Mouse (Mus musculus): ENCODE data around the gene Pde4c. TPM values are rescaled to one million over a fixed set of nuclear protein-coding genes. Genes with fewer than 3 reads are reported as not detected.

Pde4c gene
- polyA plus RNA-seq, 1 experiment from 2014 or later = 0.42 TPM

DNA sequence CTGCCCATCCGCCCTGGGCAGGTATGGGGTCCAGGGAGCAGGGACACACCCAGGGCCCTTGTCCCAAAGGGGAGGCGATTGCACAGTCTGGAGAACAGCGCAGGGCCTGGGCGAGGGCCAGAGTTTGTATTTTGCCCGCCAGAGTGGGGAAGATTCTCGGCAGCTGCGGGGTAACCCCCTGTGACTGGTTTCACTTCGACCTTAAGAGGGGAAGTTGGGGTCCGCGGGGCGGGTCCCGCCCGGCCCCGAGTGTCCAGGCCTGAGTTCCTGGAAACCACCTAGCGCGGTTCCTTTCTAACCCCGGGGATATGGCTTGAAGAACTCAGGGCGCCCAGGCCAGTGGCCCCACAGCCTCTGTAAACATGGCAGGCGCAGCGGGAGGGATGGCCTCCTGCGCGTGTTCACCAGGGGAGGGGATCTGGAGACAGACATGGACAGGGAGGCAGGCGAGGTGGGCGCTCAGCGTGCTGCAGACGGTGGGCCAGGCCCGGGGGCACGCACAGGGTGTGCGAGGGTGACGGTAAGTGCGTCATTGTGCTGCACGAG lies 44.8 kb downstream of the Pde4c start:
- no peak overlapping the region for H3K4me3 ChIP-seq (ENCODE audit: low read depth, low read length)
- no peak overlapping the region for H3K4me2 ChIP-seq (ENCODE audit: low read length)
- H3K36me3 ChIP-seq (ENCODE audit: control insufficient read depth, insufficient read depth, low read length) = peaks cover 52% of the 10 kb centered on the region
- no peaks in the 10 kb centered on the region for H3K27me3 ChIP-seq (replicated peaks; ENCODE audit: control insufficient read depth, insufficient read depth, low read length)
- H3K9ac ChIP-seq (ENCODE audit: low read length) = no peak overlapping the region
- no peak for DNase-seq (ENCODE audit: low spot score)
- H3K9me3 ChIP-seq (ENCODE audit: control insufficient read depth, low read length) = no peaks in the 10 kb centered on the region
- no peak for ATAC-seq (replicated peaks; ENCODE audit: low FRiP score, low TSS enrichment, low read depth)
- no peak overlapping the region for H3K27ac ChIP-seq (ENCODE audit: low read depth)
- WGBS = 93% methylated on average over 32 of the region's 32 CpGs
- peaks cover 17% of the 10 kb centered on the region for H3K4me1 ChIP-seq (replicated peaks; ENCODE audit: control insufficient read depth, insufficient read depth, low read length)

GRCm38 (mm10) chr8:70768956-70769355 lies 45.4 kb downstream of the Pde4c start:
- WGBS = 85% methylated on average over 16 of the region's 16 CpGs

GRCm38 (mm10) chr8:70769359-70769758 lies 45.8 kb downstream of the Pde4c start:
- no peak overlapping the region for H3K4me3 ChIP-seq (ENCODE audit: low read depth, low read length)
- peaks cover 58% of the 10 kb centered on the region for H3K36me3 ChIP-seq (ENCODE audit: control insufficient read depth, insufficient read depth, low read length)
- H3K4me1 ChIP-seq (replicated peaks; ENCODE audit: control insufficient read depth, insufficient read depth, low read length) = peaks cover 28% of the 10 kb centered on the region
- no peak overlapping the region for H3K9ac ChIP-seq (ENCODE audit: low read length)
- H3K9me3 ChIP-seq (ENCODE audit: control insufficient read depth, low read length) = no peaks in the 10 kb centered on the region
- DNase-seq (ENCODE audit: low spot score) (peak; percentile 97), ATAC-seq (replicated peaks; ENCODE audit: low FRiP score, low TSS enrichment, low read depth) (peak; percentile 41)
- no peak overlapping the region for H3K4me2 ChIP-seq (ENCODE audit: low read length)
- 9% methylated on average over 26 of the region's 26 CpGs for WGBS
- no peak overlapping the region for H3K27ac ChIP-seq (ENCODE audit: low read depth)
- H3K27me3 ChIP-seq (replicated peaks; ENCODE audit: control insufficient read depth, insufficient read depth, low read length) = no peaks in the 10 kb centered on the region

More at GRCm38 (mm10) chr8:70768956-70769355, 45.4 kb downstream of the Pde4c start:
- Histone ChIP-seq H3K4me2 (ENCODE audit: low read length) (no peak overlapping the region), H3K9ac (ENCODE audit: low read length) (no peak overlapping the region), H3K9me3 (ENCODE audit: control insufficient read depth, low read length) (no peaks in the 10 kb centered on the region), H3K4me1 (replicated peaks; ENCODE audit: control insufficient read depth, insufficient read depth, low read length) (peaks cover 24% of the 10 kb centered on the region), H3K4me3 (ENCODE audit: low read depth, low read length) (no peak overlapping the region), H3K27ac (ENCODE audit: low read depth) (no peak overlapping the region), H3K36me3 (ENCODE audit: control insufficient read depth, insufficient read depth, low read length) (peaks cover 57% of the 10 kb centered on the region), H3K27me3 (replicated peaks; ENCODE audit: control insufficient read depth, insufficient read depth, low read length) (no peaks in the 10 kb centered on the region)
- ATAC-seq (replicated peaks; ENCODE audit: low FRiP score, low TSS enrichment, low read depth) (no peak), DNase-seq (ENCODE audit: low spot score) (no peak)

GRCm38 (mm10) chr8:70769858-70770257 lies 46.3 kb downstream of the Pde4c start:
- H3K4me2 ChIP-seq (ENCODE audit: low read length) = no peak overlapping the region
- no peak overlapping the region for H3K9ac ChIP-seq (ENCODE audit: low read length)
- H3K9me3 ChIP-seq (ENCODE audit: control insufficient read depth, low read length) = no peaks in the 10 kb centered on the region
- no peak overlapping the region for H3K4me3 ChIP-seq (ENCODE audit: low read depth, low read length)
- H3K27ac ChIP-seq (ENCODE audit: low read depth) = no peak overlapping the region
- 66% methylated on average over 12 of the region's 12 CpGs for WGBS
- peaks cover 63% of the 10 kb centered on the region for H3K36me3 ChIP-seq (ENCODE audit: control insufficient read depth, insufficient read depth, low read length)
- no peaks in the 10 kb centered on the region for H3K27me3 ChIP-seq (replicated peaks; ENCODE audit: control insufficient read depth, insufficient read depth, low read length)
- no peak for ATAC-seq (replicated peaks; ENCODE audit: low FRiP score, low TSS enrichment, low read depth)
- DNase-seq (ENCODE audit: low spot score) = no peak
- H3K4me1 ChIP-seq (replicated peaks; ENCODE audit: control insufficient read depth, insufficient read depth, low read length) = peaks cover 28% of the 10 kb centered on the region

- no peak for DNase-seq (ENCODE audit: low spot score)
- H3K9ac ChIP-seq (ENCODE audit: low read length) = no peak overlapping the region
- H3K27ac ChIP-seq (ENCODE audit: low read depth) = no peak overlapping the region
- no peaks in the 10 kb centered on the region for H3K27me3 ChIP-seq (replicated peaks; ENCODE audit: control insufficient read depth, insufficient read depth, low read length)
- H3K36me3 ChIP-seq (ENCODE audit: control insufficient read depth, insufficient read depth, low read length) = peaks cover 65% of the 10 kb centered on the region
- H3K9me3 ChIP-seq (ENCODE audit: control insufficient read depth, low read length) = no peaks in the 10 kb centered on the region
- H3K4me2 ChIP-seq (ENCODE audit: low read length) = no peak overlapping the region
- peaks cover 29% of the 10 kb centered on the region for H3K4me1 ChIP-seq (replicated peaks; ENCODE audit: control insufficient read depth, insufficient read depth, low read length)
- 92% methylated on average over 13 of the region's 13 CpGs for WGBS
- no peak overlapping the region for H3K4me3 ChIP-seq (ENCODE audit: low read depth, low read length)
- ATAC-seq (replicated peaks; ENCODE audit: low FRiP score, low TSS enrichment, low read depth) = no peak
Measured at GRCm38 (mm10) chr8:70770748-70771147, 47.2 kb downstream of the Pde4c start.

DNA sequence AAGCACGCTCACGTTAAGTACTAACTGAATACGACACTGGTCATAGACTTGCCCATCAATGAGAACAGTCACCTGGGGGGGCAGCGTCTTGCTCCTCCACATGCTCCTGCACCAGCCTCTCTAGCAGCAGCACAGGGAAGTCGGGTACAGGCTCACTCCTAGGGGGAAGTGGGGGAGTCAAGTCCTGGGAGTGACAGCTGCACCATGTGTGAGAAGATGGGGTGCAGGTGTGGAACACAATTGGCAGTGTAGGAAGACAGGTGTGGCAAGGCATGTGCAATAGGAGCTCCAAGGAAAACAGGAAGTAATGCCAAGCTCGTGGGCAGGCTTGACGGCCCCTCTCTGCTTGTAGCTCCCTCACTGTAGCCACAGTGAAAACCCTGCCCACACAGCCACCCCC lies 47.7 kb downstream of the Pde4c start:
- peaks cover 65% of the 10 kb centered on the region for H3K36me3 ChIP-seq (ENCODE audit: control insufficient read depth, insufficient read depth, low read length)
- no peak overlapping the region for H3K4me2 ChIP-seq (ENCODE audit: low read length)
- no peak for DNase-seq (ENCODE audit: low spot score)
- H3K4me1 ChIP-seq (replicated peaks; ENCODE audit: control insufficient read depth, insufficient read depth, low read length) = peaks cover 28% of the 10 kb centered on the region
- 85% methylated on average over 7 of the region's 7 CpGs for WGBS
- no peaks in the 10 kb centered on the region for H3K27me3 ChIP-seq (replicated peaks; ENCODE audit: control insufficient read depth, insufficient read depth, low read length)
- ATAC-seq (replicated peaks; ENCODE audit: low FRiP score, low TSS enrichment, low read depth) = no peak
- H3K9me3 ChIP-seq (ENCODE audit: control insufficient read depth, low read length) = no peaks in the 10 kb centered on the region
- H3K9ac ChIP-seq (ENCODE audit: low read length) = no peak overlapping the region
- no peak overlapping the region for H3K4me3 ChIP-seq (ENCODE audit: low read depth, low read length)
- no peak overlapping the region for H3K27ac ChIP-seq (ENCODE audit: low read depth)

DNA sequence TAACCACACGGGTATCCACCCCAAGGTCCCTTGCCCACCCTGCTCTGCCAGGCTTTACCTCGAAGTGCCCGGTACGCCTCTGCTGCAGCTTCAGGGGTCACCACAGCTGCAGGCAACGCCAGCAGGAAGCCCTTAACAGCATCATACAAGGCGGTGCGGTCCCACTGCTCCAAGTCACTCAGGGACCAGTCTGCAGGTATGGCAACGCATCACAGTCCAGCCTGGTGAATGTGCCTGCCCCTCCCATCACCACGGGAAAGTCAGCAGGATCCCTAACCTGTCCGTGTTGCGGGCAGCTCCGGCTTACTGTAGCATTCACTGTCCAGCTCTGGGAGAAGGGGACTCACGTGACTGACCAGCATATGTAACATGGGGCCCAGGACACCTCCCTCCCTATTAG lies 48.6 kb downstream of the Pde4c start:
- DNase-seq (ENCODE audit: low spot score) (no peak), ATAC-seq (replicated peaks; ENCODE audit: low FRiP score, low TSS enrichment, low read depth) (no peak)
- Histone ChIP-seq H3K36me3 (ENCODE audit: control insufficient read depth, insufficient read depth, low read length) (peaks cover 65% of the 10 kb centered on the region), H3K9ac (ENCODE audit: low read length) (no peak overlapping the region), H3K27me3 (replicated peaks; ENCODE audit: control insufficient read depth, insufficient read depth, low read length) (no peaks in the 10 kb centered on the region), H3K27ac (ENCODE audit: low read depth) (no peak overlapping the region), H3K4me1 (replicated peaks; ENCODE audit: control insufficient read depth, insufficient read depth, low read length) (peaks cover 22% of the 10 kb centered on the region), H3K4me2 (ENCODE audit: low read length) (no peak overlapping the region), H3K9me3 (ENCODE audit: control insufficient read depth, low read length) (no peaks in the 10 kb centered on the region), H3K4me3 (ENCODE audit: low read depth, low read length) (no peak overlapping the region)
- 92% methylated on average over 13 of the region's 13 CpGs for WGBS

DNA sequence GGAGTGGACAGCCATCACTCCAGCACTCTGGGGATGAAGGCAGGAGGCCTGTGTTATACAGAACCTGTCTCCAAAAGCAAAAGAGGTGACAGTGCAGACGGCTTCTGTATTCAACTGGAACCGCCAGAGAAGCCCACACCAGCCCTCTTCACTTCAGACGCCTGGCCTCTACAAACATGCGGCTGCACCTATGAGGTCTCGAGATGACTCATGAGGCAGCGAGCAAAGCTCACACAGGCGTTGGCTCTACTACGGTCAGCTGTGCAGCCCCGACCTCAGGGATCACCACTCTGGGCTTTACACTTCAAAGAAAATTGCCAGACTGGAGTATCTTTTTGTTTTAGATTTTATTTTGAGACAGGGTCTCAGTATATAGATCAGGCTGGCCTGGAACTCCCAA lies 49.4 kb downstream of the Pde4c start:
- peaks cover 26% of the 10 kb centered on the region for H3K4me1 ChIP-seq (replicated peaks; ENCODE audit: control insufficient read depth, insufficient read depth, low read length)
- WGBS = 73% methylated on average over 9 of the region's 9 CpGs
- DNase-seq (ENCODE audit: low spot score) (no peak), ATAC-seq (replicated peaks; ENCODE audit: low FRiP score, low TSS enrichment, low read depth) (no peak)
- no peak overlapping the region for H3K4me3 ChIP-seq (ENCODE audit: low read depth, low read length)
- H3K27me3 ChIP-seq (replicated peaks; ENCODE audit: control insufficient read depth, insufficient read depth, low read length) = no peaks in the 10 kb centered on the region
- no peak overlapping the region for H3K4me2 ChIP-seq (ENCODE audit: low read length)
- no peak overlapping the region for H3K9ac ChIP-seq (ENCODE audit: low read length)
- H3K9me3 ChIP-seq (ENCODE audit: control insufficient read depth, low read length) = no peaks in the 10 kb centered on the region
- H3K27ac ChIP-seq (ENCODE audit: low read depth) = no peak overlapping the region
- peaks cover 62% of the 10 kb centered on the region for H3K36me3 ChIP-seq (ENCODE audit: control insufficient read depth, insufficient read depth, low read length)

- Histone ChIP-seq H3K36me3 (ENCODE audit: control insufficient read depth, insufficient read depth, low read length) (peaks cover 56% of the 10 kb centered on the region), H3K4me2 (ENCODE audit: low read length) (no peak overlapping the region)
- 83% methylated on average over 5 of the region's 5 CpGs for WGBS
Measured at GRCm38 (mm10) chr8:70773410-70773809, 49.9 kb downstream of the Pde4c start.

More at GRCm38 (mm10) chr8:70773410-70773809, 49.9 kb downstream of the Pde4c start:
- H3K27me3 ChIP-seq (replicated peaks; ENCODE audit: control insufficient read depth, insufficient read depth, low read length) = no peaks in the 10 kb centered on the region
- H3K9me3 ChIP-seq (ENCODE audit: control insufficient read depth, low read length) = no peaks in the 10 kb centered on the region
- H3K4me1 ChIP-seq (replicated peaks; ENCODE audit: control insufficient read depth, insufficient read depth, low read length) = peaks cover 27% of the 10 kb centered on the region
- ATAC-seq (replicated peaks; ENCODE audit: low FRiP score, low TSS enrichment, low read depth) (no peak), DNase-seq (ENCODE audit: low spot score) (no peak)
- no peak overlapping the region for H3K27ac ChIP-seq (ENCODE audit: low read depth)
- no peak overlapping the region; the same call in 1 of the 2 replicates for H3K9ac ChIP-seq (ENCODE audit: low read length)
- H3K4me3 ChIP-seq (ENCODE audit: low read depth, low read length) = no peak overlapping the region

Measured in intestine, embryonic 14.5 days (tissue).